Mouse (Mus musculus): Measurements from ENCODE around the gene Sytl3.
A peak's percentile ranks its signal among the peaks of the same experiment; 100 is the strongest.
"Not testable (repeated sequence)": the region's sequence is repeated elsewhere in the genome, so short reads cannot be mapped to it uniquely, and the experiment has no call there.

Gene Sytl3

DNA sequence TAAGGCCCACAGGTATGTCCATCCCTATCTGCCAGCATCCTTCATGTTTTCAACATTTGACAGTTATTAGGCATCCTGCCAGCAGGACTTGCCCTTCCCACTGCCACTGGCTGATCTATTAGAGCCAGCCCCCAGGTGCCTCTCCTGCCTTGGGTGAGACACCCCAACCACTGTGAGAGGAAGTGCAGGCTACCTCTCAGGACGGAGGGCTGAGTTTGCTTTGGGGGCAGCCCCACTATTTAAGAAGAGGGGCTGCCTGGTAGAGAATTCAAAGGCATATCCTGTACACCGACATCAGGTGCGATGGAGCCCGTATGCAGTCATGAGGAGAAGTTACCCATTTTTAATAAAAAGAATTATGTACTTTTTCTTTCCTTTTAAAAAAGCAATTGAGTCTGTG, 13.2 kb upstream of the Sytl3 start:
- not testable (repeated sequence) for DNase-seq (ENCODE audit: low read depth, low spot score)

DNA sequence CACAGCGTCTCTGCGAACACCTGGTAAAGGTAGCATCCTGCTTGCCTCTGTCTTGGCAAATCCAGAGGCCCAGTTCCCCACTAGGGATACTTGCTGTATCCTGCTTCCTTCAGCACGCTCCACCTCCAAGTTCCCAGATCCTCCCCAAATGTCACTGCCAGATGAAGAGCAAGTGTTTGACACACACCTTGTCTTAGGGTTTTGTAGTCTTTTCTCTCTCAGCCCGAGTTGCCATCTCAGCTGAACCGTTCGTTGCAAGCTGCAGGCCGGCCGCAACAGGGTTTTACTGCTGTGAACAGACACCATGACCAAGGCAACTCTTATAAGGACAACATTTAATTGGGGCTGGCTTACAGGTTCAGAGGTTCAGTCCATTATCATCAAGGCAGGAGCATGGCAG, 12.1 kb upstream of the Sytl3 start:
- DNase-seq (ENCODE audit: low read depth, low spot score), result not testable (repeated sequence)

DNA sequence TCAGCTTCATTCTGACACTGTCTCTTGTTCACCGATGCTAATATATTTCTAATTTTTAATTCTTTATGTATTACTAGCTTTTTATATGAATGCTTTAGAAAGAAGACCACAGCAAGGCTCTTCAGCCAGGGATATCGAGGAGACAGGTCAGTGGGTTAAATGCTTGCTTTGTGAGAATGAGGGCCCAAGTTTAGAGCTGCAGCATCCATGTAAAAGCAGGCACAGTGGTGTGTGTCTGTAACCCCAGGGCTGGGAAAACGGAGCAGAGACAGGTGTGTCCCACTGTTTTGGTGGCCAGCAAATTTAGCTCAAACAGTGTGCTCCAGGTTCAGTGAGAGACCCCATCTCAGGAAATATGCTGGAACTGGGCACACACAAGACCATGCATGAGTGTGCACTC, 11.4 kb upstream of the Sytl3 start:
- DNase-seq (ENCODE audit: low read depth, low spot score), result not testable (repeated sequence)

DNA sequence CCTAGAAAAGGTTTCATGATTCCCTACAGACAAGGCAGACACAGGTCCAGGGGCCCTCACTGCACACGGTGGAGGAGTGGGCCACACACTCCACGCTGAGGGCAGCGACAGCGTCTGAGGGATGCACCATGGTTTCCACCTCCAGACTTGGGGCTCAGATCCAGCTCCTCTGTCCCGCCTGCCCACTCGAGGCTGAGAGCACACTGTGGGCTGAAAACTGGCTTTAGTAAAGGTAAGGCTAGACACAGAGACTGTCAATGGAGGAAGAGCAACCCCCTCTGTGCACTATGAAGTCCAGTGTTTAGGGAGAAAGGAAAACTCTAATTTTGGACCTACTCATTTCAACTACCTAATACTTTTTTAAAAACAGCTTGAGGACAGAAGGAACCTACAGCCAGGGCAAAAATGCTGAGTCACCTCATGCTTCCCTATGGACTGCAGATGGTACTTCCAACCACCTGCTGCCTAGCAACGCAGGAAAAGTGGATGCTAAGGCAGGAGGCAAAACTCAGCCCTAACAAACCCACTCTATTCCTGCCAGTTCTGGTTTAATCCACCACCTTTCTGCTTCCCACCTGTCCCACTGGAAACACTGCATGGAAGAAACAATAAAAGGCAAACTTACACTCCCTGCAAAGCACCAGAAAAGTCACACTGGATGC, 7.9 kb upstream of the Sytl3 start:
- DNase-seq (ENCODE audit: low read depth, low spot score), result not testable (repeated sequence)

DNA sequence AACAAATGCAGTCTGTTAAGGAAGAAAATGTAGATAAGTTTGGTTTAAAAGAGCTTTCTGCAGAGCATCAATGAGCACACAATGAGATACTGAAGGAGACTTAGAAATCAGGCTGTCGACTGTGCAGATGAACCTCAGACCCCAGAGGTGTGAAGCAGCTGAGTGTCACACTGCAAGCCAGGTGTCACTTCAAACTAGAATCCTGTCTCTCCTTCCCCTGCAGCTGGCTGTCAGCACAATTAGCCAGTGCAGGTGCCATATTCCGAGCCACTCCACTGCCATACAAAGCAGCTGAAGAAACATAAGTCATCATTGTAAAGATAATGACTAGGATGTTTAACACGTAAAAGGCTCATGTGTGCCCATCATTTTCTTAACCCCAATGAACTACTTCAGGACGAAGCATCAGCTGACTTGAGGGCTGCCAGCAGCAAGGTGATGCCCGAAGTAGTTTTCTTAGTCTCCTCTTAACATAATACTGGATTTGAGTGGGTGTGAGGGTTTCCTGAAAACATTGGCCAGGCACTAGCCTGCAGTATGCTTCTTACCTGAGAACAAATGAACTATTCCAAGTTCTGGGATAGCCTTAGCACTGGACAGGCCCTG, 5.4 kb upstream of the Sytl3 start:
- DNase-seq (ENCODE audit: low read depth, low spot score), result not testable (repeated sequence)

DNA sequence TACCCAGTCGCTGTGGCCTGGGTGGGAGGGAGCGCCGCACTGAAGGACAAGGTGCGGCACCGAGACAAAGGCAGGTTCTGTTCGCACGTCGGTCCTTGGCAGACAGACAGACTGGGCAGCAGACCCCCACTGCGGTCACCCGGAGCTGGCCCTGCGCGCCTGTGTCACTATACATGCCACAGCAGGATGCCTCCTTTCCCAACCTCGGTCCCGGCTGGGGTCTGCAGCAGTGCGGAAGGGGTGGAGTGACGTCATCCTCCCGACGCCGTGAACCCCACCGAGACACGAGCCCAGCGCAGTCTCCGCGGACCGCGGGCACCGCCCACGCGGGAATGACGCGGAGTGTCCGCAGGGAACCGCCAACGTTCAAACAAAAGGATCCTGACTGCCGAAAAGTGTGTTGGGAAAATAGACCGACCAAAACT, 3.8 kb upstream of the Sytl3 start:
- DNase-seq (ENCODE audit: low read depth, low spot score), result peak; percentile 89

DNA sequence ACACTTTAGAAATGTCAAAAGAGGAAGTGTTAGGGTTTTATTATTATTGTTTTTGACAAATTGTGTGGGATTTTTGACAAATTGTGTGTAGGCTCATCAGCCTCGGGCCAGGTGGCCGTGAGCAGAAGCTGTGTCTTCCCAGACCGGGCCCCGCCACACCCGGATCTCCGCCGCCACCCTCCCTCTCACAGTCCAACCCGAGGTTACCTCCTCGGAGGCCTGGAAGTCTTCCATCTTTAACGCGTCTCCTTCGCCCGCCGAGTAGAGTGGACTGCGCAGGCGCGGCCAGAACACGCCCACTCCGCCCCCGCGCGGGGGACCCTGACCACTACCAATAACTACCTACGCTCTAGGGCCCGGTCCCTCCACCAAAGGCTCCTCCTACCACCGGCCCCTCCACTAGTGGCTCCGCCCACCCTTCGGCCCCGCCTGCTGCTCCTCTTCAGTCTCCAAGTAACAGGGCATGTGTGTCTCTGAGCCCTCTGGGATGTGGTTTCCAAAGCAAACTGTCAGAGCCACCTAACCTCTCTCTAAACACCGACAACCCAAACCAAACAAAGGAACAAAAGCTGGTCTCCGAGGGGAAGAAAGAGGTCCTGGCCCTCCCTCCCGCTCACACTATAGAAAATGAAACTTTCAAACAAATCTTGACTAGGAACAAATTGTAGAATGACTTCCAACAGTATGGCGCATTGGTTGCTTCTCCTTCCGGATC, 3.2 kb upstream of the Sytl3 start, which contains the start of gene Dynlt1f:
Gene Dynlt1f (minus strand): TSS at position 334 of the 715 bp plus-strand sequence.
- peak; percentile 21 for DNase-seq (ENCODE audit: low read depth, low spot score)

DNA sequence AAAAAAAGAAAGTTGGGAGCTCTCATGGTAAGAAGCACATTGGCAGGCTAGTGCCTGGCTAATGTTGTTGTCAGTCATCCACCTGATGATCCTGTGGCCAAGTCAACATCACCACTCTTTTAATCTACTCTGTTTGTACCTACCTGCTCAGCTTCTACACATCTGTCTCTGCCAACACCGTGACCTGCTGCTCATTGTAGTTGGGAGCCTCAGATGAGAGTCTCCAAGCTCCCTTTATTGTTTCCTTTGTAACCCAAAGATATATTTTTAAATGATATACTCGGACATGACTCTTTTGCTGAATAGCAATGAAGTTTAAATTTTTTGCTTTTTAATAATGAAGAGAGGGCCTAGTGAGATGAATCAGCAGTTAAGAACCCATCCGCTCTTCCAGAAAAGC, 2.4 kb upstream of the Sytl3 start:
- not testable (repeated sequence) for DNase-seq (ENCODE audit: low read depth, low spot score)

DNA sequence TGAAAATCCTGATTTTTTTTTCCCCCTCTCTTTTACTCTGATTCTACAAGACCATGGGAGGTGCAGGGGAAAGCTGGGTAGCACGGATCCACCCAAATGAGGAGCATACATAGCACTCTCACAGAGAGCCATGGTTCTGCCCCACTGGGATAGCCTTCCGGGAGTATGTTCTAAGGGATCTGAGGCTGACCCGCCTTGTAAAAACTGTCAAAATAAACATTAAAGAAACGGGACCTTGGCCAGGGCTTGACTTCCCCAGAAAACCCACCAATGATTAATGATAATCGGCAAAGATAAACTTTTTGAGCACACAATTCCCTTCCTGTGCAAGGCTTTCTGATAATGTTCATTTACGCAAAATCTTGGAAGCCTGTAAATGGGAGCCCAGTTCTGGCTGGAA, 1.7 kb downstream of the Sytl3 start:
- not testable (repeated sequence) for DNase-seq (ENCODE audit: low read depth, low spot score)

DNA sequence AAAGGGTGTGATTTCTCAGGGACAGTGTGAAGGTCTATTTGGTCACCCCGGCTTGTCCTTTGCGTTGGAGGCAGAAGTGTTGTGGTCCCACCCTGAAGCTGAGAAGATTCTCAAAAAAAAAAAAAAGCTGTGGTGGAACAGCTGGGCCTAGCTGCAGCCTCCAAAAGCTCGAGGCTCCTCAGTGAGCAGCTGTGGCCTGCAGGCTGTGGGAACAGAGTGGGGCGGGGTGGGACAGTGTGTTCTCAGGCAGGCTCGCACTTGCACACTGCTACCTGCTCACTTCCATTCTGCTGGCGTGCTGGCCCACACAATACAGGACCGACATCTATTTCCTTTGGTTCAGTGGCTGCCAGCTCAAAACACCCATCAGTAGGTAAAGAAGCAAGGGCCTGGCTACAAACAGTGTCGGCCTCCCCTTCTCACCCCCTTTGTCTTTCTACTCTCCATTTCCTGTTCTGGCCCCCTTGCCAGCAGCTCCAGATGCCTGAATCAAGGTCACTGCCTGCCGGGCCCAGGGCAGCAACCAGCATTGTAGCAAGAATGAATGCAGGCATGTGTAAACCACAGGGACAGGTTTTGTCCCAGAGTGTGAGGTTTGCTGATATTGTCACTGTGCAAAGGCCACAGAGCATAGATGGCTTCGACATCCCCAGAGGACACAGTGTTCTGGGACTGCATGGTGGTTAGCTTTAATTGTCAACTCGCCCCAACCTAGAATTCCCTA, 2.4 kb downstream of the Sytl3 start:
- DNase-seq (ENCODE audit: low read depth, low spot score), result not testable (repeated sequence)

DNA sequence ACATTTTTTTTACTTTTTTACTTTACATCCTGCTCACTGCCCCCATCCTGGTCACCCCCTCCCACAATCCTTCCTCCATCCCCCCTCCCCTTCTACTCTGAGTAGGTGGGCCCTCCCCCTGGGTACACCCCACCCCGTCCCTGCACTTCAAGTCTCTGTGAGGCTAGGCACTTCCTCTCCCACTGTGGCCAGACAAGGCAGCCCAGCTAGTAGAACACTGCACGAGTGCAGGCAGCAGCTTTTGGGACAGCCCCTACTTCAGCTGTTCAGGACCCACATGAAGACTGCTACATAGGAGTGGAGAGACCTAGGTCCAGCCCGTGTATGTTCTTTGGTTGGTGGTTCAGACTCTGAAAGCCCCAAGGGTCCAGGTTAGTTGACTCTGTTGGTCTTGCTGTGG, 3.9 kb downstream of the Sytl3 start:
- DNase-seq (ENCODE audit: low read depth, low spot score), result not testable (repeated sequence)

DNA sequence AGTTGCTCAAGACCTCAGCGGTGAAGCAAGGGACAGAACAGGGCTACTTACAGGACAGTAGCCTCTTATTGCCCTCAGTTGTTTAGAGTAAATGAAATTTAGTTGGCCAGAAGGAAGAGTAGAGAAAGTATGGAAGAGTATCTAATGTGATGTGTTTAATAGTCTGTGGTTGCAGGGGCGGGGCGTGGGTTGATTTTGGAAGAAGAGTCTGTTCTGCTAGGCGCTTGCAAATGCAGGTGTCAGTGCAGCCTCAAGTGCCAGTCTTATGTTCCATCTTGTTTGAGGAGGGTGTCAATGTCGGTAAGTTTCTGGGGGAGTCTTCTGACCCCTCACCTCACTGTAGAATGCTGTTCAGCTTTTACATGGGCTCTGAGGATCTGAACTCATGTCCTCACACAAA, 6.5 kb downstream of the Sytl3 start:
- not testable (repeated sequence) for DNase-seq (ENCODE audit: low read depth, low spot score)

DNA sequence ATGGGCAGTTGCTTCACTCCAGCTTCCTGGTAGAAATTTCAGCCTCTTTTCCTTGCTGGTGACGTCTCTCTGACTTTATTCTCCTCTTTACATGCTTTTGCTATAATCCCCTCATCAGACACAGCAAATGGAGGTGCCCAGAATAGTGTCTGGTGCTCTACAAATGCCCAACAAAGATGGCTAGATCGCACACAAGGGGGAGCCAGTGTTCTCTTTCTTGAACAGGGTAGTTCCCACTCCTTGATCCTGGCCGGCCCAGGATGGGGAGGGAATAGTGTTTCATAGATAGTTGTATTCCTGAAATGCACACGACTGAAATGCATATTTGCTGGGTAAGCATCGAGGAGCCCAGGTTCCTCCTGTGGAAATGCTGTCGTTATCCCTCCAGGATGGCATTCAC, 9.6 kb downstream of the Sytl3 start:
- not testable (repeated sequence) for DNase-seq (ENCODE audit: low read depth, low spot score)

DNA sequence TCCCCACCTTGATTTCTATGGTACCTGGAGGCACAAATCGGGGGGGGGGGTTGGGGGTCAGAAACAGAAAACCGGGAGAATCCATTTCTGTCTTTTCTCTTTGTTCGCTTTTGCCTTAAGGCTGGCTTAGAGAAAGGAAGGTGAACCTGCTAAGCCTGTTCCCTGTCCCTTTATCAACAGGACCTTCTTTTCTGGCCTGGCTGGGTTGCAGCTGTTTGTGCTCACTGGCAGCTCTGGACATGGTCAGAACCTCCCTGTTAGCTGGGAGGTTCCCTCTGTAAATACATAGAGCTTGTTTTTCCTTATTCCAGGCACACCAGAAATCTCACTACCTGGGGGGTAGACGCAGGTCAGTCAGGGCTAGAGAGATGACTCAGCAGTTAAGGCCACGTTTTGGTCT, 15.4 kb downstream of the Sytl3 start:
- not testable (repeated sequence) for DNase-seq (ENCODE audit: low read depth, low spot score)

DNA sequence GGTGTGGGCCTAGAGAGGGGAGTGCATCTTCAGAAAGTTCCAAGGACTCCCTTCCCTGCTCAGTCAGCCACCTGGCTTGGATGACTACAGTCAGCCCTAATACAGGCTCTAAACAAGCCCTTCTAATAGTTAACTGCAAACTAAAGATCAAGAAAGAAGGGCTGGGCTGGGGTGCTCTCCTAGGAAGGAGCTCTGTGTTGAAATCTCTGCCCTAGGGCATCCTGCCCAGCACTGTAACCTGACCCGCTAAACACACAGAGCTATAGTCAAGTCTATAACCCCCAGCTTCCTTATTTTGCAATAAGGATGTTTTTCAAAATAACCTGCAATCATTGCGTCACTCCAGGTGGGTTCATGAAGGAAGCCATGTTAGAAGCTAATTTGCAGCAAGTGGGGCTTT, 19.2 kb downstream of the Sytl3 start:
- DNase-seq (ENCODE audit: low read depth, low spot score), result not testable (repeated sequence)

DNA sequence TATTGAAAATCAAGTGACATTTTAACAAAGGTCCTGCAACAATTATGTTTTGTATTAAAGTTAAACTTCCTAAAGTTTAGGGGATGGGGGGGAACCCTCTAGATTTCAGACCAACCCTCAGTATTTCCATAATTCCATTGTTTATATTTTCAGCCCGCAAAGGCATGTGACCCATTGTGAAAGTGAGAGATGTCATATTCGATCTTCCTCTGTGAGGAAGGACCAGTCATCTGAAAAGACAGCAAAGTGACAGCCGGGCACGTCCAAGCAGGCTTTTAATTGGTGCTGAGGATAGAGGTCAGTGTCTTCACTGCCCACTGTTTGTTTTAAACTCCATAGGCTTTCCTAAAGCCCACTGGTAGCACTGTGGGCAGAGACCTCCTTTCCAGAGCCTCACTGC, 22.8 kb downstream of the Sytl3 start:
- not testable (repeated sequence) for DNase-seq (ENCODE audit: low read depth, low spot score)

DNA sequence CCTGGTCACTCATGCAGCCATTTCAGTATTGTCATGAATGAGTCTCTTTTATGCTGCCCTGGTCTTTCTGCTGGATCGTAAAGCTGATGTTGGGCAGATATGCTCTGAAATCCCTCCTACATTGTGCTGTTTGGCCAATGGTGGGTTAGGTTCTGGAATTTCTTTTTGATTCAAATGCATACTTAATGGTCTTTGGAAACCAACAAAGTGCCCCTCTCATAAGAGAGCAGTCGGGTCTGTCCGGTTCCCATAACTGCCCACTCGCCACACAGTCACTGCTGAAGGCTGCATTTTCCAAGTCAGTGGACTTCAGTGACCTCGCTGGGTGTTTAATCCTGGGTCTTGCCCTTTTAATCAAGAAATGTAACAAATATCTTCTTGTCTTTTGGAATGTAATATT, 24.8 kb downstream of the Sytl3 start:
- not testable (repeated sequence) for DNase-seq (ENCODE audit: low read depth, low spot score)

DNA sequence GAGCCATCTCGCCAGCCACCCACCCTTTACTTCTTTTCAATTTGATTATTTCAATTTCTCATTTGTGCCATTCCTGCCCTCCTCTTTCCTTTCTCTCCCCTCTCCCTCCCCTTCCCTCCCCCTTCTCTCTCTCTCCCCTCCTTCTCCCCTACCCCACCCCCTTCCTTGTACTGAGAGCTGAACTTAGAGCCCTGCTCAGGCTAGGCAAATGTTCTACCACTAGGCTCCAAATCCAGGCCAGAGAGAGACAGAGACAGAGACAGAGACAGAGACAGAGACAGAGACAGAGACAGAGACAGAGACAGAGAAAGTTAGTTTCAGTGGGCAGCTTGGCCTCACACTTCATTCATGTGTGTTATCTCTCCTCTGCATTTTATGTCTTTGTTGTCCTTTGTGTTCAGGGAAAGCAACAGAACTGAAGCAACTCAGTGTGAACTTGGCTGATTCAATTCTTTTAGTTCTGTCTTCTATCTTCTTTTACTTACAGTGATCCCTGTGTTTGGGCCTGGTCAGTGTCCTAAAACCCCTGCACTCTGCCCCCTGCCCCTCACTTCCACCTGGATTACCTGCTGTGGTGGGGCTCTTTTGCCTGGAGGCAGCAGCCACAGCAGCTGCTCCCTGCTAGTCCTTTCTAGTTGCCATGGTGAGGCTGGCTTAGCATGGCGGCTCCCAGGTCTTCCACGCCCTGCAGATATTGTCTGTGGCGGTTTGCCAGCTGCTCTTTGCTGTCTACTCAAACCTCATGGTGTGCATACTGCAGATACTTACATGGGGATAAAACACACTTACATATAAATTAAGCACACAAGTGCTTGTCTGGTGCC, 25.8 kb downstream of the Sytl3 start:
- DNase-seq (ENCODE audit: low read depth, low spot score), result not testable (repeated sequence)

DNA sequence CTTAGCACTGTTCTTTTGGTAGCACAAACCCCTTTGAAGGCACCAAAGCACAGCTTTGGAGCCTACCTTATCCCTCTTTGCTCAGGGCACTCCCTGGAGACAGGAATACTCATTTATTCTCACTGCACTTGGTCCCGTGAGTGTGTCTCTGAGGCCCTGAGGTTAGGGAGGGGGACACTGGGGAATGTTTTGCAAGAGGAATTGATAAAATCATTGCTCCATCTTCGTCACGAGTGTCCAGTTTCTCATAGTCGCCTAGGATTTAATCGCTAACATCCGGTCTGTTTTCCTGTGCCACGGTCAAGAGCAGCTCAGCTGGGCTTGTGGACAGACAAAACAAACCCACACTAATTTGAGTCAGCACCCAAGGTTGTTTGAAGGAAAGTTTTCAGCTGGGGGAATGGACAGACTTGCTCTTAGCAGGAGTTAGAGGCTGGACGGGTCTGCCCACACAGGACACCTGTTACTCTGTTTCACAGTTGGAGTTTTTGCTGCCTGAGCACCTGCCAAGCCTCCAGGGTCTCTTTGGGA, 26.5 kb downstream of the Sytl3 start:
- DNase-seq (ENCODE audit: low read depth, low spot score), result not testable (repeated sequence)

DNA sequence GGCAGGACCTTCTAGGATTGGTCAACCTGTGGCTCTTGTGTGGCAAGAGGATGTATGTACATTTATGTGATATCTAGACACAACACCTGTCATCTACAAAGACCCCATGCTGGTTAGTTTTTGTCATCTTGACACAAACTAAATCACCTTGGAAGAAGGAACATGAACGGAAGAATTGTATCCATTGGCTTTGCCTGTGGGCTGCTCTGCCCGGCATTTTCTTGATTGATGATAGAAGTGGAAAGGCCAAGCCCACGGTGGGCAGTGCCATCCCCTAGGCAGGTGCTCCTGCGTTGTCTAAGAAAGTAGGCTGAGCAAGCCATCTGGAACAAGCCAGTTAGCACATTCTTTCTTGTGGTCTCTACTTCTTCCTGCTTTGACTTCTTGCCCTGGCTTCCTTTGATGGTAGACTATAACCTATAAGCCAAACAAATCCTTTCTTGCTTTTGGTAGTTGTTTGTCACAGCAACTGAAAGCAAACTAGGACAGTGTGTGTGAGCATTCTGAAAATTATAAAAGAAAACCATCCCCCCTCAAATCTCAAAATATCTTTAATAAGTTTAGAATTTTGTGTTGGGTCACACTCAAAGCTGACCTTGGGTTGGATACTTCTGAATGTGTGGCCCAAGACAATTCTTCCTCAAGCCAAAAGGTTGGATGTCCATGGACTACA, 27.5 kb downstream of the Sytl3 start:
- not testable (repeated sequence) for DNase-seq (ENCODE audit: low read depth, low spot score)

All from mesoderm, embryonic 11.5 days (tissue).